Mouse (Mus musculus): Measurements from ENCODE around the gene Dst.

- TF ChIP-seq CTCF (IDR thresholded peaks at IDR 0.05; ENCODE audit: low read depth) (no peak), EP300 (IDR thresholded peaks at IDR 0.05; ENCODE audit: low read depth) (no peak)
Observed at GRCm38 (mm10) chr1:33940364-33940928, 32.4 kb downstream of the Dst start.

Measured in liver, embryonic 14.5 days (tissue).